Mouse (Mus musculus): ENCODE measurements around the gene 4931414P19Rik. TPM values are rescaled to one million over a fixed set of nuclear protein-coding genes. Genes with fewer than 3 reads are reported as not detected.
A peak's percentile ranks its signal among the peaks of the same experiment; 100 is the strongest.

Gene 4931414P19Rik
- total RNA-seq, 1 experiment = 4.8 TPM

DNA sequence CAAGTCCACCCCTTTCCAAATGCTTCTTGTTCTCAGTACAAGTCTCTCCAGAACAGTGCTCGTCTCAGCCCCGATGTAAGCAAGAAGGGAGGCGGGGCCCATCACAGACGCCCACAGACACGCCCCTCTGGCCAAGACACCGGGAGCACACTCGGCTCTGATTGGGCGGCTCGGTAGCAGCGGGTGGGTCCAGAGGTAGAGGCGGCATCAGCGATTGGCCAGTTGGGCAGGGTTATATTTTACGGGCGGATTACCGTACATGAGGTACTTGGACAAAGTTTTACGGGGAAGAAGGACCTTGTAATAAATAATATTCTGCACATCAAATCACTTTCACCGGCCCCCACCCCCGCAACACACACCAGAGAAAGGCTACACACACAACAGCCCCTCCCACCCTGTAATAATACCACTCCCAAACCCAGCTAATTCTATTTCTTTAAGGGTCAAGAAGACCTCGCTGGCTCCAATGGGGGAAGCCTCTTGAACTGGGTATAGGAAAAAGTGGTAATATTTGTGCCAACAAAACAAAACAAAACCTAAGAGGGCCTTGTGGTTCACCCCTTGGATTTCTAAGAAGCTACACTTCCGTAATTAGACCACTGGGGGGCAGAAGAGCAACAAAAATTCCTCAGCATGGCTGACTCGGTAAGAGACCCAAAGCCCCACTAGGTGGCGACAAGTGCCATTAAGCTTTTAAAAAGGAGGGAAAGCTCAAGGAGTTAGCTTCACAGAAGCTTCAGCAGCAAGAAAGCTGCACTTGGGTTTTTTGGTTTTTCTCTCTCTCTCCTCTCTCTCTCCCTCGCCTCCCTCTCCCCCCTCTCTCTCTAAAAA lies 45.0 kb upstream of the 4931414P19Rik start:
- Histone ChIP-seq H3K36me3 (ENCODE audit: control insufficient read depth, insufficient read depth, low read length, poor library complexity, severe bottlenecking) (peaks cover 48% of the 10 kb centered on the region), H3K4me3 (ENCODE audit: insufficient read depth in 1 of 2, low read depth in 1 of 2, low read length in 2 of 2, poor library complexity in 1 of 2, severe bottlenecking in 1 of 2) (peak overlapping the region; percentile 18 to 24; a peak in 3 of 4 replicates), H3K4me1 (ENCODE audit: control insufficient read depth in 2 of 2, insufficient read depth in 2 of 2, low read length in 2 of 2, poor library complexity in 1 of 2) (peaks cover 5 to 12% of the 10 kb centered on the region in 2 experiments; a peak in 3 of 4 replicates), H3K27ac (ENCODE audit: insufficient read depth, low read depth, low read length, poor library complexity, severe bottlenecking) (no peak overlapping the region), H3K9ac (ENCODE audit: insufficient read depth, low read depth, low read length, poor library complexity, severe bottlenecking) (no peak overlapping the region), H3K9me3 (ENCODE audit: control insufficient read depth, insufficient read depth, low read depth, low read length) (no peaks in the 10 kb centered on the region)
- TF ChIP-seq HCFC1 (IDR thresholded peaks at IDR 0.05; ENCODE audit: borderline replicate concordance, insufficient read depth, low read length) (no peak), ZNF384 (IDR thresholded peaks at IDR 0.05; ENCODE audit: low read depth, low read length) (no peak), ZC3H11A (IDR thresholded peaks at IDR 0.05; ENCODE audit: borderline replicate concordance, low read depth, low read length) (0 out of 2 replicates have a peak, but pooled peaks have one; percentile 2), MAFK (IDR thresholded peaks at IDR 0.05; ENCODE audit: insufficient read depth, low read depth, low read length) (0 out of 2 replicates have a peak, but pooled peaks have one; percentile 14)
- peak; percentile 97 for DNase-seq (ENCODE audit: low read depth, low spot score)
- in situ Hi-C loops (cut with MboI; ENCODE audit: low sequenced_read_pairs in 2 of 2, unreplicated experiment in 2 of 2) = no loop called here

- Histone ChIP-seq H3K27ac (ENCODE audit: insufficient read depth, low read depth, low read length, poor library complexity, severe bottlenecking) (no peak overlapping the region), H3K36me3 (ENCODE audit: control insufficient read depth, insufficient read depth, low read length, poor library complexity, severe bottlenecking) (peaks cover 73% of the 10 kb centered on the region), H3K4me3 (ENCODE audit: insufficient read depth in 1 of 2, low read depth in 1 of 2, low read length in 2 of 2, poor library complexity in 1 of 2, severe bottlenecking in 1 of 2) (no peak overlapping the region), H3K9me3 (ENCODE audit: control insufficient read depth, insufficient read depth, low read depth, low read length) (no peaks in the 10 kb centered on the region), H3K4me1 (ENCODE audit: control insufficient read depth in 2 of 2, insufficient read depth in 2 of 2, low read length in 2 of 2, poor library complexity in 1 of 2) (peaks cover 5 to 21% of the 10 kb centered on the region in 2 experiments; a peak in 3 of 4 replicates), H3K9ac (ENCODE audit: insufficient read depth, low read depth, low read length, poor library complexity, severe bottlenecking) (no peak overlapping the region)
- DNase-seq (ENCODE audit: low read depth, low spot score) = no peak
- in situ Hi-C loops (cut with MboI; ENCODE audit: low sequenced_read_pairs in 2 of 2, unreplicated experiment in 2 of 2) = loop anchor here in 1 of 2 experiments (25.0 kb wide), 1 partner anchor 586 kb away; no protein-coding TSS in a partner anchor
- no peak for TF ChIP-seq ZNF384 (IDR thresholded peaks at IDR 0.05; ENCODE audit: low read depth, low read length)
- TF ChIP-seq HCFC1 (IDR thresholded peaks at IDR 0.05; ENCODE audit: borderline replicate concordance, insufficient read depth, low read length) = no peak
- no peak for TF ChIP-seq ZC3H11A (IDR thresholded peaks at IDR 0.05; ENCODE audit: borderline replicate concordance, low read depth, low read length)
- no peak for TF ChIP-seq MAFK (IDR thresholded peaks at IDR 0.05; ENCODE audit: insufficient read depth, low read depth, low read length)
- TF ChIP-seq CHD2 (IDR thresholded peaks at IDR 0.05; ENCODE audit: low read depth, low read length) = no peak
Observed at GRCm38 (mm10) chr14:54647900-54648299, 42.1 kb upstream of the 4931414P19Rik start.

DNA sequence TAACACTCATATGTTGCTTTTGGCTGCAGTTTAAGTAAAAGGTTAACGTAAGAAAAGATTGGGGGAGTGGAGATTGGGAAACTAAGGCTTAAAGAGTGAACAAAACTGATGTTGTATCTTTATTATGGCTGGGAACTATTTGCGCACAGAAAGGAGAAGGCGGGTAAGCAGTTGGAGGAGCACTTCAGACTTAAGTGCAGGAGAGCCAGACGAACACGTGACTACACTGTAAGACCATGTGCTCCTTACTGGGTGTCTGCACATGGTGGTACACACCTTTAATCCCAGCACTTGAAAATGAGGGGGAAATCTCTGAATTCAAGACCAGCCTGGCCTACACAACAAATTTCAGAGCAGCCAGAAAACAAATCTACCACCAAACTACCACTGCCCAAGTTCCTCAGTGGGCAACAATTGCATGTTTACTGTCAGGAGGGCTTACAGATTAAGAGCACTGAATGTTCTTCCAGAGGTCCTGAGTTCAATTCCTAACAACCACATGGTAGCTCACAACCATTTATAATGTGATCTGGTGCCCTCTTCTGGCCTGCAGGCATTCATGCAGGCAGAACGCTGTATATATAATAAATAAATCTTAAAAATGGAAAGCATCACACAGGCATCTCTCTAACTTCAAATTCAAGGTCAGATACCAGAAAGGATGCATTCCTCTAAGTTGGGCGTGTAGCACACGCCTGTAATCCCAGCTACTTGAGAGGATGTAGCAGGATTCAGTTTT lies 41.3 kb upstream of the 4931414P19Rik start:
- no peak overlapping the region for H3K4me3 ChIP-seq (ENCODE audit: insufficient read depth in 1 of 2, low read depth in 1 of 2, low read length in 2 of 2, poor library complexity in 1 of 2, severe bottlenecking in 1 of 2)
- H3K9me3 ChIP-seq (ENCODE audit: control insufficient read depth, insufficient read depth, low read depth, low read length) = no peaks in the 10 kb centered on the region
- TF ChIP-seq ZC3H11A (IDR thresholded peaks at IDR 0.05; ENCODE audit: borderline replicate concordance, low read depth, low read length) (no peak), CHD2 (IDR thresholded peaks at IDR 0.05; ENCODE audit: low read depth, low read length) (no peak), ZNF384 (IDR thresholded peaks at IDR 0.05; ENCODE audit: low read depth, low read length) (no peak), HCFC1 (IDR thresholded peaks at IDR 0.05; ENCODE audit: borderline replicate concordance, insufficient read depth, low read length) (no peak), MAFK (IDR thresholded peaks at IDR 0.05; ENCODE audit: insufficient read depth, low read depth, low read length) (no peak)
- in situ Hi-C loops (cut with MboI; ENCODE audit: low sequenced_read_pairs in 2 of 2, unreplicated experiment in 2 of 2) = loop anchor here in 1 of 2 experiments (25.0 kb wide), 1 partner anchor 585 kb away; no protein-coding TSS in a partner anchor
- peaks cover 80% of the 10 kb centered on the region for H3K36me3 ChIP-seq (ENCODE audit: control insufficient read depth, insufficient read depth, low read length, poor library complexity, severe bottlenecking)
- H3K4me1 ChIP-seq (ENCODE audit: control insufficient read depth in 2 of 2, insufficient read depth in 2 of 2, low read length in 2 of 2, poor library complexity in 1 of 2) = peaks cover 2 to 19% of the 10 kb centered on the region in 2 experiments; a peak in 3 of 4 replicates
- no peak for DNase-seq (ENCODE audit: low read depth, low spot score)
- no peak overlapping the region for H3K27ac ChIP-seq (ENCODE audit: insufficient read depth, low read depth, low read length, poor library complexity, severe bottlenecking)
- H3K9ac ChIP-seq (ENCODE audit: insufficient read depth, low read depth, low read length, poor library complexity, severe bottlenecking) = no peak overlapping the region

DNA sequence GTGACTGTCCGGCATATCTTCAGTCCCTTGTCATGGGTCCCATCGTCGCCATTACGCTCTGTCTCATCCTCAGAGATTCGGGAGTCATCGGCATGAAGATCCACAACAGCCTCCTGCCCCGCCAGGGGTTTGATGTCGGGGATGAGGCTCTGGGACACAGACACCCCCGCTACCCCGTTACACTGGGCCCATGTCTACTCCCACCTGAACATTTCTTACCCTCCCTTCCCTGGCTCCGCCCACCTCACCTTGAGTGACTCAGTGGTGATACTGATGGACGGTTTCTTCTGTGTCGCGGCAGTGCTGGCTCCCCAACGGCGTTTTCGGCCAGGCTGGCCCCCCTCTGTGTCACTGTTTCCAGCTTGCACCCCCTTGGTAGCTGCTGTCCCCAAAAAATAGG lies 40.7 kb upstream of the 4931414P19Rik start:
- Histone ChIP-seq H3K9ac (ENCODE audit: insufficient read depth, low read depth, low read length, poor library complexity, severe bottlenecking) (no peak overlapping the region), H3K27ac (ENCODE audit: insufficient read depth, low read depth, low read length, poor library complexity, severe bottlenecking) (no peak overlapping the region), H3K36me3 (ENCODE audit: control insufficient read depth, insufficient read depth, low read length, poor library complexity, severe bottlenecking) (peaks cover 78% of the 10 kb centered on the region), H3K4me3 (ENCODE audit: insufficient read depth in 1 of 2, low read depth in 1 of 2, low read length in 2 of 2, poor library complexity in 1 of 2, severe bottlenecking in 1 of 2) (no peak overlapping the region), H3K4me1 (ENCODE audit: control insufficient read depth in 2 of 2, insufficient read depth in 2 of 2, low read length in 2 of 2, poor library complexity in 1 of 2) (peaks cover 2 to 19% of the 10 kb centered on the region in 2 experiments; a peak in 3 of 4 replicates), H3K9me3 (ENCODE audit: control insufficient read depth, insufficient read depth, low read depth, low read length) (no peaks in the 10 kb centered on the region)
- no peak for DNase-seq (ENCODE audit: low read depth, low spot score)
- in situ Hi-C loops (cut with MboI; ENCODE audit: low sequenced_read_pairs in 2 of 2, unreplicated experiment in 2 of 2) = loop anchor here in 1 of 2 experiments (25.0 kb wide), 1 partner anchor 584 kb away; no protein-coding TSS in a partner anchor
- no peak for TF ChIP-seq ZNF384 (IDR thresholded peaks at IDR 0.05; ENCODE audit: low read depth, low read length)
- TF ChIP-seq CHD2 (IDR thresholded peaks at IDR 0.05; ENCODE audit: low read depth, low read length) = no peak
- TF ChIP-seq MAFK (IDR thresholded peaks at IDR 0.05; ENCODE audit: insufficient read depth, low read depth, low read length) = no peak
- TF ChIP-seq ZC3H11A (IDR thresholded peaks at IDR 0.05; ENCODE audit: borderline replicate concordance, low read depth, low read length) = no peak
- no peak for TF ChIP-seq HCFC1 (IDR thresholded peaks at IDR 0.05; ENCODE audit: borderline replicate concordance, insufficient read depth, low read length)
